Mouse (Mus musculus) heart, adult 2 months (tissue): Measurements from ENCODE around the gene Mark2.

Source experiments
- CTCF ChIP-seq: fragments of 200-600 bp; IDR thresholded peaks from 2 replicates; pipeline ENCODE4 v1.8.1; 2022; ENCODE audit warnings: antibody characterized with exemption, mild to moderate bottlenecking, moderate library complexity
- POLR2A ChIP-seq: fragments of 200-500 bp; IDR thresholded peaks from 2 replicates; pipeline ENCODE4 v1.6.1; 2011; ENCODE audit warnings: mild to moderate bottlenecking, low read depth, low read length, control low read depth; ENCODE audit not compliant: insufficient read depth

- no peak for TF ChIP-seq POLR2A
- TF ChIP-seq CTCF, result no peak
Observed at GRCm38 (mm10) chr19:7240291-7240690, 101.4 kb downstream of the Mark2 start.
